Mouse (Mus musculus) naive thymus-derived CD4-positive, alpha-beta T cell, adult 5 months (primary cell): Measurements from ENCODE around the gene Gm21974. TPM values are rescaled to one million over a fixed set of nuclear protein-coding genes. Genes with fewer than 3 reads are reported as not detected.

Source experiments
- polyA plus RNA-seq: library from polyadenylated mRNA; unstranded; fragments of 100-300 nt; shearing (Covaris generic); gene quantifications from one replicate; pipeline ENCODE4 v1.2.1, GENCODE M21; 2017

Gene Gm21974
- not detected for polyA plus RNA-seq

GRCm38 (mm10) chr7:127895442-127895841 lies at the start of gene Gm21974, which contains the start of gene Vkorc1:
TSS of gene Gm21974 (minus strand) at chr7:127895454.
TSS of gene Vkorc1 (minus strand) at chr7:127895617.

GRCm38 (mm10) chr7:127929923-127930322 lies 34.7 kb upstream of the Gm21974 start, which contains the start of gene Prss8:
TSS of gene Prss8 (minus strand) at chr7:127930104.

GRCm38 (mm10) chr7:127912190-127912871 lies 17.1 kb upstream of the Gm21974 start, which contains the start of gene Kat8:
TSS of gene Kat8 (plus strand) at chr7:127912516.

GRCm38 (mm10) chr7:127903971-127904796 lies 8.9 kb upstream of the Gm21974 start, which contains the start of gene Bckdk:
TSS of gene Bckdk (plus strand) at chr7:127904082.

GRCm38 (mm10) chr7:127890798-127891197 lies 4.5 kb downstream of the Gm21974 start, which contains the start of gene Prss53:
TSS of gene Prss53 (minus strand) at chr7:127890970.

GRCm38 (mm10) chr7:127876467-127877348 lies 18.5 kb downstream of the Gm21974 start, which contains the start of gene Zfp668:
TSS of gene Zfp668 (minus strand) at chr7:127876828.

GRCm38 (mm10) chr7:127876041-127876466 lies 19.2 kb downstream of the Gm21974 start, which contains the start of gene Zfp646:
TSS of gene Zfp646 (plus strand) at chr7:127876221.

Other genes with a start within 250 kb of the Gm21974 start
- gene Bcl7c, start 186.5 kb downstream of the Gm21974 start, polyA plus RNA-seq, result 35.3 TPM
- not detected for gene Ctf1, start 182.7 kb downstream of the Gm21974 start, polyA plus RNA-seq
- not detected for gene Ctf2, start 163.3 kb downstream of the Gm21974 start, polyA plus RNA-seq
- gene Fbxl19, start 150.9 kb downstream of the Gm21974 start, polyA plus RNA-seq, result 0.65 TPM
- gene Orai3, start 125.6 kb downstream of the Gm21974 start, polyA plus RNA-seq, result 3.5 TPM
- gene Setd1a, start 118.8 kb downstream of the Gm21974 start, polyA plus RNA-seq, result 4.3 TPM
- not detected for gene Gm49388, start 109.8 kb downstream of the Gm21974 start, polyA plus RNA-seq
- 0.75 TPM for gene Hsd3b7, start 94.8 kb downstream of the Gm21974 start, polyA plus RNA-seq
- 122 TPM for gene Stx4a, start 71.2 kb downstream of the Gm21974 start, polyA plus RNA-seq
- gene Stx1b, start 70.9 kb downstream of the Gm21974 start, polyA plus RNA-seq, result not detected
- gene Zfp646, start 19.2 kb downstream of the Gm21974 start, polyA plus RNA-seq, result 30.0 TPM
- gene Zfp668, start 18.6 kb downstream of the Gm21974 start, polyA plus RNA-seq, result 13.1 TPM
- 0.73 TPM for gene Prss53, start 4.5 kb downstream of the Gm21974 start, polyA plus RNA-seq
- gene Vkorc1, start 163 bp upstream of the Gm21974 start, polyA plus RNA-seq, result 33.6 TPM
- 37.3 TPM for gene Bckdk, start 8.6 kb upstream of the Gm21974 start, polyA plus RNA-seq
- 39.5 TPM for gene Kat8, start 17.1 kb upstream of the Gm21974 start, polyA plus RNA-seq
- gene Prss8, start 34.6 kb upstream of the Gm21974 start, polyA plus RNA-seq, result not detected
- gene Prss36, start 51.3 kb upstream of the Gm21974 start, polyA plus RNA-seq, result 1.7 TPM
- 242 TPM for gene Fus, start 72.0 kb upstream of the Gm21974 start, polyA plus RNA-seq
- gene Pycard, start 98.4 kb upstream of the Gm21974 start, polyA plus RNA-seq, result 94.8 TPM
- not detected for gene Trim72, start 108.5 kb upstream of the Gm21974 start, polyA plus RNA-seq
- 2.0 TPM for gene Itgam, start 167.2 kb upstream of the Gm21974 start, polyA plus RNA-seq
- not detected for gene Gm49368, start 167.2 kb upstream of the Gm21974 start, polyA plus RNA-seq
- not detected for gene Itgax, start 234.1 kb upstream of the Gm21974 start, polyA plus RNA-seq